Mouse (Mus musculus) fat pad, adult 2 months (tissue): ENCODE results near the gene Acd.

Experiments
- DNase-seq: peaks from one replicate; pipeline ENCODE4 v3.0.0-alpha.2; 2011; ENCODE audit warnings: low read depth, low spot score; ENCODE audit errors: extremely low read depth

The Acd gene

GRCm38 (mm10) chr8:105702731-105703415 lies 2.0 kb upstream of the Acd start:
- no peak for DNase-seq

- DNase-seq: no peak
These were observed 1.1 kb upstream of the Acd start for GRCm38 (mm10) chr8:105702001-105702401.

- no peak for DNase-seq
These were observed 336 bp downstream of the Acd start for GRCm38 (mm10) chr8:105700566-105700965.

- no peak for DNase-seq
These were observed 1.2 kb downstream of the Acd start for GRCm38 (mm10) chr8:105699488-105700215.

- DNase-seq: no peak
These were observed 2.2 kb downstream of the Acd start for GRCm38 (mm10) chr8:105698734-105699133.

- no peak for DNase-seq
These were observed 3.6 kb downstream of the Acd start for GRCm38 (mm10) chr8:105697196-105697780.

- DNase-seq: no peak
These were observed 5.7 kb downstream of the Acd start for GRCm38 (mm10) chr8:105695080-105695780.

- DNase-seq: no peak
These were observed 6.7 kb downstream of the Acd start for GRCm38 (mm10) chr8:105694051-105694799.

GRCm38 (mm10) chr8:105693648-105694047 lies 7.3 kb downstream of the Acd start:
- no peak for DNase-seq

GRCm38 (mm10) chr8:105692449-105693182 lies 8.3 kb downstream of the Acd start:
- DNase-seq: no peak

- DNase-seq: no peak
These were observed 9.9 kb downstream of the Acd start for GRCm38 (mm10) chr8:105690978-105691377.

- DNase-seq: no peak
These were observed 10.9 kb downstream of the Acd start for GRCm38 (mm10) chr8:105689983-105690360.

- DNase-seq: no peak
These were observed 11.5 kb downstream of the Acd start for GRCm38 (mm10) chr8:105689256-105689982.

GRCm38 (mm10) chr8:105688242-105688752 lies 12.6 kb downstream of the Acd start:
- no peak for DNase-seq

GRCm38 (mm10) chr8:105687512-105687911 lies 13.4 kb downstream of the Acd start:
- no peak for DNase-seq

- no peak for DNase-seq
These were observed 14.4 kb downstream of the Acd start for GRCm38 (mm10) chr8:105686551-105686950.

GRCm38 (mm10) chr8:105685796-105686308 lies 15.1 kb downstream of the Acd start, which contains the start of gene Carmil2:
Gene Carmil2, plus strand, starts transcription at chr8:105686274.
- no peak for DNase-seq

GRCm38 (mm10) chr8:105685325-105685724 lies 15.6 kb downstream of the Acd start:
- no peak for DNase-seq

- no peak for DNase-seq
These were observed 23.0 kb downstream of the Acd start for GRCm38 (mm10) chr8:105677891-105678290.
